Mouse (Mus musculus) neutrophil, adult 59 days (primary cell): Measurements from ENCODE around the gene Med28. TPM values are rescaled to one million over a fixed set of nuclear protein-coding genes. Genes with fewer than 3 reads are reported as not detected.

ENCODE experiments used
- total RNA-seq, 2 experiments: library from RNA; stranded (reverse); gene quantifications; 1 replicate in 1 of 2; 2 replicates in 1 of 2; pipeline ENCODE4 v1.2.4; 2023

Med28 gene
- 10 to 100 TPM; 52.6 to 53.7 TPM for total RNA-seq

GRCm38 (mm10) chr5:45519960-45520808 is at the start of gene Med28:
Gene Med28, plus strand, starts transcription at chr5:45520229.

DNA sequence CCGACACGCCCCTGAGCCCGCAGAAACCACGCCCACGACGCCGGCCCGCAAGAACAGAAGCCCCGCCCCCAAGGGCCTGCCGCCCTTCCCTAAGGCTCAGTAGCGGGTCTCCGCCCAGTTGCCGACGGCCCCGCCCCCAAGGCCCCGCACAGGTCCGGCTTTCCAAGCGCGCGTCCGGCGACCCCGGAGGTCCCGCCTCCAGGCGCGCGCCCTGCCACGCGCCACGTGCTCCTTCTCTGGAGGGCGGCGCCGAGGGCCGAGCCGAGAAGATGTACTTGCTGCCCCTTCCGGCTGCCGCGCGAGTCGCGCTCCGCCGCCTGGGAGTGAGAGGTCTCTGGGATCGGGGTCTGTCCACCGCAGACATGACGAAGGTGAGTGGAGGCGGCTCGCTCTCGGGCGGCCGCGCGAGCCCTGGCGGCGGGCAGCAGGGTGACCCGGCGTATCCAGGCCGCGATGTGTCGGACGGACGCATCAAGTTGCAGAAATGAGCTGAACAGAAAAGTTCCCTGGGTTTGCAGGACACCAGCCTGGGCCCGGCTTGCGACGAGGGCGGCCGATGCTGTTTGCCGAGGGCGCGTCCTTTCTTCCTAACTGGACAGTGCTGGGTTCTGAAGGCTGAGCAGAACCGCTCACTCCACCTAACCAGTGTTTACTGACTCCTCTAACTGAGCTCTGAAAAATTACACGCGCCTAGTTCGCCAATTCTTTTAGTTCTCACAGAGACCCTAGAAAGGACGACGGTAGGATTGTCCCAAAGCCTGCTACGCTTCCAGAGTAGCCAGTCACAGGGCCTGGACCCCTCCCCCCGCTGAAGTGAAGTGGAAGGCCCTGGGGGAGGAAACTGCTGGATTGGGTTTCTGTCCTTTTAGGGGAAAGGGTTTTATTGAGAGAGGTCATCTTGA is 26.6 kb upstream of the Med28 start, which contains the start of gene Lap3:
Gene Lap3 (plus strand): TSS at position 184 of the 902 bp plus-strand sequence.

Other genes starting within 250 kb of the Med28 start
- gene Qdpr, start 70.0 kb upstream of the Med28 start, total RNA-seq: 10 to 100 TPM; 11.6 to 17.2 TPM
- gene Clrn2, start 66.5 kb upstream of the Med28 start, total RNA-seq: not detected
- gene Lap3, start 26.9 kb upstream of the Med28 start, total RNA-seq: 10 to 100 TPM; 16.4 to 25.3 TPM
- under 1 TPM in 1 of 2 experiments, not detected in 1; 0.16 TPM for gene Fam184b, start 119.4 kb downstream of the Med28 start, total RNA-seq
- gene Ncapg, start 149.7 kb downstream of the Med28 start, total RNA-seq: 10 to 100 TPM; 34.6 to 35.2 TPM